Mouse (Mus musculus) liver, embryonic 16.5 days (tissue): ENCODE data around the gene Prkag1. TPM values are rescaled to one million over a fixed set of nuclear protein-coding genes. Genes with fewer than 3 reads are reported as not detected.

Experiments
- ATAC-seq: fragments of 200-750 bp; cut with Nextera tagmentation; 2 replicates; pipeline ENCODE4 v1.8.0; 2017; ENCODE audit warnings: low read depth, mild to moderate bottlenecking, moderate number of reproducible peaks, moderate library complexity
- H3K27ac ChIP-seq: fragments of 300-500 bp; sonication (generic); 2 replicates; pipeline ENCODE4 v1.5.1; 2014; ENCODE audit warnings: mild to moderate bottlenecking, low read length
- H3K27me3 ChIP-seq: fragments of 300-500 bp; sonication (generic); 2 replicates; pipeline ENCODE4 v1.6.1; 2014; ENCODE audit warnings: low read depth, low read length, mixed read lengths; ENCODE audit not compliant: control insufficient read depth, insufficient read depth
- H3K36me3 ChIP-seq: fragments of 300-500 bp; sonication (generic); 2 replicates; pipeline ENCODE4 v1.6.1; 2014; ENCODE audit warnings: mild to moderate bottlenecking; ENCODE audit not compliant: control insufficient read depth, insufficient read depth
- H3K4me1 ChIP-seq: fragments of 300-500 bp; sonication (generic); 2 replicates; pipeline ENCODE4 v1.6.1; 2014; ENCODE audit warnings: low read depth, low read length, mixed read lengths; ENCODE audit not compliant: control insufficient read depth
- H3K4me2 ChIP-seq: fragments of 300-500 bp; sonication (generic); 2 replicates; pipeline ENCODE4 v1.6.1; 2014; ENCODE audit warnings: low read depth, low read length, mixed read lengths
- H3K4me3 ChIP-seq: fragments of 300-500 bp; sonication (generic); 2 replicates; pipeline ENCODE4 v1.5.1; 2014; ENCODE audit warnings: low read depth, mild to moderate bottlenecking, low read length
- H3K9ac ChIP-seq: fragments of 300-500 bp; sonication (generic); 2 replicates; pipeline ENCODE4 v1.6.1; 2014; ENCODE audit warnings: low read depth, low read length
- H3K9me3 ChIP-seq: fragments of 300-500 bp; sonication (generic); replicated peaks from 2 replicates; pipeline ENCODE4 v1.6.1; 2016; ENCODE audit warnings: low read length; ENCODE audit not compliant: control insufficient read depth
- WGBS: fragments of 180-500 bp; shearing (Covaris S2); extraction: QIAGEN DNeasy Blood & Tissue Kit; methylation state at CpG from one replicate; pipeline ENCODE4 v1.1.7; 2014; ENCODE audit not compliant: insufficient replicate concordance; 5-methylcytosine and 5-hydroxymethylcytosine counted together
- polyA plus RNA-seq: library from polyadenylated mRNA; unstranded; fragments of >200 nt; fragmentation: Nextera tagmentation; extraction: Ambion mirVana; gene quantifications from 2 replicates; pipeline ENCODE4 v1.2.1, GENCODE M21; 2015

Prkag1 gene
- polyA plus RNA-seq, 1 experiment from 2014 or later = 86.8 TPM

DNA sequence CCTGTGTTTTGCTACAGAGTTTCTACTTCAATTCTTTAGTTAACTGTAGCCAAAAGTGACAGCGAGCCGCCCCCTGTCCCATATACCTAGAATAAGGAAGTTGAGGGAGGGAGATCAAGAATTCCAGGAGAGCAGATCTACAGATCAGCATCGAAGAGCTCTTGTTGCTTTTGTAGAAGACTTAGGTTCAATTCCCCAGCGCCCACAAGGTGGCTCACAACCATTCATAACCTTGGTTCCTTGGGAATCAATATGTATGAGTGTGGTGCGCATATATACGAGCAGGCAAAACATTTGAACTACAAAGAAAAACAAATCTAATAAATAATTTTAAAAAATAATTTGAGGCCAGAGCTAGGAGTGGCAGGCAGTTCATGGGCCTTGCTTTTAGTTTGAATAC is 50.2 kb downstream of the Prkag1 start:
- WGBS = 26% methylated on average over 6 of the region's 6 CpGs
- Histone ChIP-seq H3K9ac (no peak overlapping the region), H3K27me3 (peaks cover 66% of the 10 kb centered on the region), H3K36me3 (no peaks in the 10 kb centered on the region), H3K4me1 (peaks cover 4% of the 10 kb centered on the region), H3K9me3 (no peaks in the 10 kb centered on the region), H3K4me2 (no peak overlapping the region), H3K4me3 (no peak overlapping the region), H3K27ac (no peak overlapping the region)
- ATAC-seq = no peak

DNA sequence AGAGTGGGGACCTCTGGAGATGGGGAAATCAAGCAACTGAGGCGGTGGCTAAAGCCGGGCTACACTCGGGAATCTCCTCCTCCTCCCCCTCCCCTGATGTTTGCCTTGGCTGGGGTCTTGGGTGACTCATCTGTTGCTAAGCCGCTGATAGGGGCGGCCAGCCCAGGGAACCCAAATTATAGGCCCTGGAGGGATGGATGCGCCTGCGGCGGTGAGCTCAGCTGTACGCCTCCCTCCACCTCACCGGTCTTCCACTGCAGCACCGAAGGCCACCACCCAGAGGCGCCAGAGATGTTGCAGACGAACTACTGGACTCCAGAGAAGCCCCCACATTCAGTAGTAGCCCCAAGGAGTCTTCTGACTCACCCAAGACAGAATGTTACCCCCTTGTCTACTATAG is 50.7 kb downstream of the Prkag1 start:
- no peak for ATAC-seq
- Histone ChIP-seq H3K36me3 (no peaks in the 10 kb centered on the region), H3K27ac (no peak overlapping the region), H3K27me3 (peaks cover 72% of the 10 kb centered on the region), H3K9me3 (no peaks in the 10 kb centered on the region), H3K4me1 (peaks cover 5% of the 10 kb centered on the region), H3K4me2 (no peak overlapping the region), H3K9ac (no peak overlapping the region), H3K4me3 (no peak overlapping the region)
- WGBS = 2% methylated on average over 13 of the region's 13 CpGs

DNA sequence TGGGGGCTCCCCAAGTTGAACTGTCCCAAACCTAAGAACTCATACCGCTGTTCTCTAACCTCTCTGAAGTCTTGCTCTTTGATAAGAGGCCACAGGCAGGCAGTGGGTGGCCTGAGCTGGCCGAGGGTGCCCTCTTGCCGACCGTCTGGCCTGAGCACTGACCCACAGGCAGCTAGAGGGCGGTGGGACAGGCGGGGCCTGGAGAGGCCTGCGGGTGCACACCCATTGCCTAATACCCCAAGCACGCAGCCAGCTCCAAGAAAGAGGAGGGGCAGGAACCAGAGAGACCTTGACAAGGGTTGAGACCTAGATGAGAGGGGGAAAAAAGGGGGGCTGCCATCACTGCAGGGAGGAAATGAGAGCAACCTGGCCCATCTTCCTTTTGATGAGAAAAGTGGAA is 51.2 kb downstream of the Prkag1 start:
- peaks cover 5% of the 10 kb centered on the region for H3K4me1 ChIP-seq
- H3K27me3 ChIP-seq = peaks cover 73% of the 10 kb centered on the region
- 5% methylated on average over 8 of the region's 8 CpGs for WGBS
- no peak overlapping the region for H3K9ac ChIP-seq
- ATAC-seq = no peak
- no peaks in the 10 kb centered on the region for H3K36me3 ChIP-seq
- H3K9me3 ChIP-seq = no peaks in the 10 kb centered on the region
- H3K4me2 ChIP-seq = no peak overlapping the region
- no peak overlapping the region for H3K4me3 ChIP-seq
- no peak overlapping the region for H3K27ac ChIP-seq

DNA sequence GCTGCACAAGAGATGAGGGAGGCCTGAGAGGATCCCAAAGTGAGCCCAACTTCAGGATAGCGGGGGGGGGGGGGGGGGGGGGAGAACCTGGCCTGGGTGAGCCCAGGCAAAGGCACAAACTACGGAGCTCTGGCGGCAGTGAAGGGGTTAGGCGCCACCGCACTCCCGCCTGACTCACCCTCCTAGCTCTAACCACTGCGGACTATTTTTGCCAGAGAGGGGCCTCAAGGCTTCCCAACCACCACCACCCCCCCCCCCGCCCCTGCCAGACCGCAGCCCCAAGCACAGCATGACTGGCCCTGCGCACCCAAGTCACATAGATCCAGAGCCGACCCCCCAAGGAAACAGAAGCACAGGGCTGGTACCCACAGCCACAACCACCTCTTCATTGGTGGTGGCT is 52.5 kb downstream of the Prkag1 start:
- Histone ChIP-seq H3K4me3 (no peak overlapping the region), H3K9me3 (no peaks in the 10 kb centered on the region), H3K9ac (no peak overlapping the region), H3K4me2 (no peak overlapping the region), H3K27me3 (peaks cover 84% of the 10 kb centered on the region), H3K36me3 (no peaks in the 10 kb centered on the region), H3K4me1 (peaks cover 5% of the 10 kb centered on the region), H3K27ac (no peak overlapping the region)
- no peak for ATAC-seq
- WGBS = under 1% methylated on average over 10 of the region's 11 CpGs

DNA sequence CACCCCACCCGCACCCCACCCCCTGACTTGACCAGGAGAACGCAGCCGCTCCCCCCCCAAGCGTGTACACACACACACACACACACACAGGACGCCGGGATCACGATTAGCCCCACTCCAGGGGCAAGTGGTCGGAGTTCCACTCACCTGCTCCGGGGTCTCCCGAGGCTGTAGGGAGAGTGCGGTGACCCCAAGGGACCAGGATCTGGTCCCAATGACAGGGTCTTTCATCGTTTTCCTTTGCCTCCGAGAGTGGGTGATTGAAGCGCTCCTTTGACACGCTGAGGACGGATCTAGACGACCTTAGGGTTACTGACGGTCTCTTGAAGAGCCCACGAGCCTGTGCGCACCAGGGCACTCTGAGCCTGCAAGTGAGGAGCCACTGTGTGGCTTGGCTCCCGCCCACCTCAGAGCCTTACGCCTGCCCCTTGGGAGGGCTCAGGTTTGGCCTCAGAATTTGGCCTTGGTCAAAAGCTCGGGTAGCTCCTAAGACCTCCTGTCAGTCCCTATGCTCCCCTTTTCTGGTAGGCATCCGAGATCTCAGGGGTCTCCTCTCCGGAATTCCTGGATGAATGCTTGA is 53.0 kb downstream of the Prkag1 start:
- H3K9ac ChIP-seq = no peak overlapping the region
- peaks cover 5% of the 10 kb centered on the region for H3K4me1 ChIP-seq
- H3K9me3 ChIP-seq = no peaks in the 10 kb centered on the region
- H3K27ac ChIP-seq = no peak overlapping the region
- H3K36me3 ChIP-seq = no peaks in the 10 kb centered on the region
- H3K4me2 ChIP-seq = no peak overlapping the region
- peaks cover 88% of the 10 kb centered on the region for H3K27me3 ChIP-seq
- H3K4me3 ChIP-seq = no peak overlapping the region
- ATAC-seq = no peak
- WGBS = 1% methylated on average over 25 of the region's 25 CpGs

DNA sequence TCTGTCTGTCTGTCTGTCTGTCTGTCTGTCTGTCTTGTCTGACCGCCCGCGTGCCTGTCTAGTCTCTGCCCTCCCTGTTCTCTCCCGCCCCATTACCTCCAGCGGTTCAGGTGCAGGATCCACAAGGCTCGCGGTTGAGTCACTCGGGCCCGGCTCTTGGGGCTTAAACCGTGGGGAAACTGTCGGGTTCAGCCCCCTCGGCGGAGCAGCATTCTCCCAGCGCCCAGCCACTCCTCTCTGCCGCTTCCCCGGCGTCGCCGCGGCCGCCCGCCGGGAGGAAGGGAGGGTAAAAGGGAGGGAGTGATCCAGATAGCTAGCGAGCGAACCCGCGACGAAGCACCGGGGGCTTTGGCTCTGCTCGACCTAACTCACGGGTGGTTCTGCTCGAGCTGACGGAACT is 53.6 kb downstream of the Prkag1 start, which contains the start of gene Wnt10b:
Wnt10b (minus strand) TSS at position 389 of the 400 bp plus-strand sequence.
- H3K4me1 ChIP-seq = peaks cover 5% of the 10 kb centered on the region
- peaks cover 94% of the 10 kb centered on the region for H3K27me3 ChIP-seq
- H3K27ac ChIP-seq = no peak within 1 kb of the TSS
- no peak within 1 kb of the TSS for H3K4me3 ChIP-seq
- H3K36me3 ChIP-seq = no peaks in the 10 kb centered on the region
- no peak for ATAC-seq
- WGBS = under 1% methylated on average over 31 of the region's 33 CpGs
- H3K9ac ChIP-seq = no peak within 1 kb of the TSS
- H3K4me2 ChIP-seq = no peak within 1 kb of the TSS
- H3K9me3 ChIP-seq = no peaks in the 10 kb centered on the region

DNA sequence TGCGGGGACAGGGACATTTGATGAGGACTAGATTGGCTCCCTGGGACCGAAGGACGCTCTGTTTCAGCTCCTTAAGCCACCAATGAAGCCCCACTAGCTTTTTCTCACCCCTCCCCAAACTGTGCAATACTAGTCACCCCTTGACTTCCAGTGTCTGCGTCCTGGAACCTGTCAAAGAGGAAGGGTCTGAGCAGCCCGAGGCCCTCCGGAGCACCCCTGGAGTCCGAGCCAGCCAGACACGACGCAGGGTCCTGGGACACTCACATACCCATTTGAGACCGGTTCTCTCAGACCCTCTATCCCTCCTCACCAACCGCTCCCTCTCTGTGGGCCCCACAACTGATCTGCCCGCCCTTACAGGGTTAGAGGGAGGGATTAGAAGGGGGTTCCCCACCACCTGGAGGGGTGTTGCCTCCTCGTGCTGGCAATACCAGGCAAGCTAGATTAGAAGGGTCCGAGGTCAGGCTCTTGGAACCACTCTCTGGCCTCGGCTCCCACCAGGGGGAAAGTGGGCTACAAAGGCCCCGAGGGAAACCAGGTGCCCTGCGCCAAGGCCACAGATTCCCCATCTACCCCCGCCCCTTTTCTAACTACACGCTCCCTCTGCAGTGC is 54.2 kb downstream of the Prkag1 start:
- ATAC-seq = no peak
- H3K9me3 ChIP-seq = no peaks in the 10 kb centered on the region
- H3K27me3 ChIP-seq = peaks cover 96% of the 10 kb centered on the region
- H3K36me3 ChIP-seq = no peaks in the 10 kb centered on the region
- H3K4me3 ChIP-seq = no peak overlapping the region
- H3K4me1 ChIP-seq = peaks cover 5% of the 10 kb centered on the region
- WGBS = 3% methylated on average over 19 of the region's 19 CpGs
- H3K27ac ChIP-seq = no peak overlapping the region
- no peak overlapping the region for H3K4me2 ChIP-seq
- H3K9ac ChIP-seq = no peak overlapping the region

DNA sequence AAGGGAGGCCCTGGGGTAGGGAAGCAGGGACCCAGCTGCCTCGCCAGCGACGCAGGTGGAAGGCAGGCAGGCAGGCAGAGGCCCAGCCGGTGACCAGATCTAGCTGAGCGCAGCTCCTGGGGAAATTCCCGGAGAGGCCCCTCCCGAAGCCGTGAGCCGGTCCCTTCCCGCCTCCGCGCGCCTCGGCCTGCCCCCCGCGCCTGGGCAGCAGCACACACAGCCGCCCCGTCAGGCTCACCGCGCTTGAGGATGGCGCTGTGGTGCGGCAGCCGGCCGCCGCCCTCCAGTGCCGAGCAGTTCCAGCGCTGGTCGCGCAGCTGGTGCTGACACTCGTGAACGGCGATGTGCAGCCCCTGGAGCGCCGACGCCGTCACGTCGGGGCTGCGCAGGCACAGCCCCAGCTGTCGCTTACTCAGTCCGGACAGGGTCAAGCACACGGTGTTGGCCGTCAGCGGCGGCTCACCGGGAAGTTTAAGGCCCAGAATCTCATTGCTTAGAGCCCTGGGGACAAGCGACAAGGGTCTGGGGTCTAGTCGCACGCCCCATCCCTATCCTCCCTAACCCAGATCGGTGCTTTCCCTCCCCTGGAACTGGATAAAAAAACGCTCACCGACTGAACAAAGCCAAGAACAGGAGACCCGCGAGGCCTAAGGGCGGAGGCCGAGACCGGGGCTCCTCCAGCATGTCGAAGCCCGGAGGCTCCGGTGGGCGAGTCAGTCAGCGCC is 54.9 kb downstream of the Prkag1 start:
- WGBS = 1% methylated on average over 55 of the region's 62 CpGs
- no peak overlapping the region for H3K27ac ChIP-seq
- H3K27me3 ChIP-seq = peaks cover 98% of the 10 kb centered on the region
- H3K9me3 ChIP-seq = no peaks in the 10 kb centered on the region
- no peak for ATAC-seq
- H3K36me3 ChIP-seq = no peaks in the 10 kb centered on the region
- peaks cover 5% of the 10 kb centered on the region for H3K4me1 ChIP-seq
- H3K4me2 ChIP-seq = peak overlapping the region; percentile 13; the same call in 1 of the 2 replicates
- peak overlapping the region; percentile 6; the same call in 1 of the 2 replicates for H3K4me3 ChIP-seq
- no peak overlapping the region for H3K9ac ChIP-seq

DNA sequence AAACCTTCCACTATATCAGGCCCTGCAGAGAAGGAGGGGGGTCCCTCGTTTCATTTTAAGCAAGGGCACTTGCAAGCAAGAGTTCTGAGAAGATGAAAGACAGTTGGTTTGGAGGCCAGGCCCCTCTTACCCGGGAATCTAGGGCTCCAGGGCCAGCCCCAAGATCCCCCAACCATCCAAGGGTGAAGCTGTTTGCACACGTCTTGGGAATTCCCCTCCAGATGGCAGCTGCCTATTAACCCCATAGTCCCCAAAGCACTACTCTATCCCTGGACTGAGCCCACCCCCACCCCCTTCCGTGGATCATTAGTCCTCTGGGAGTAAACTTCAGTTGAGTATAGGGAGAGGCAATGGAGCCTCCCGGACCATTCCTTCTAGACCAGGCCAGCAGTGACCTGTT is 55.8 kb downstream of the Prkag1 start:
- Histone ChIP-seq H3K4me1 (peaks cover 5% of the 10 kb centered on the region), H3K4me2 (no peak overlapping the region), H3K27me3 (peaks cover 93% of the 10 kb centered on the region), H3K36me3 (no peaks in the 10 kb centered on the region), H3K4me3 (no peak overlapping the region), H3K9me3 (no peaks in the 10 kb centered on the region), H3K27ac (no peak overlapping the region), H3K9ac (no peak overlapping the region)
- WGBS = 5% methylated on average over 5 of the region's 5 CpGs
- ATAC-seq = no peak
